Mouse (Mus musculus) limb, embryonic 12.5 days (tissue): ENCODE measurements around the gene Shc1. TPM values are rescaled to one million over a fixed set of nuclear protein-coding genes. Genes with fewer than 3 reads are reported as not detected.
A peak's percentile ranks its signal among the peaks of the same experiment; 100 is the strongest.

ENCODE experiments used
- ATAC-seq: fragments of 200-750 bp; cut with Nextera tagmentation; 2 replicates; pipeline ENCODE4 v1.8.0; 2017; ENCODE audit warnings: low read depth, moderate TSS enrichment; ENCODE audit not compliant: insufficient number of reproducible peaks, insufficient read depth, low FRiP score, low TSS enrichment
- H3K27ac ChIP-seq: fragments of 300-500 bp; sonication (generic); 2 replicates; pipeline ENCODE4 v1.5.1; 2016; ENCODE audit warnings: mild to moderate bottlenecking, moderate library complexity
- H3K27me3 ChIP-seq: fragments of 300-500 bp; sonication (generic); 2 replicates; pipeline ENCODE4 v1.6.1; 2016; ENCODE audit warnings: mild to moderate bottlenecking, moderate library complexity
- H3K36me3 ChIP-seq: fragments of 300-500 bp; sonication (generic); 2 replicates; pipeline ENCODE4 v1.6.1; 2016; ENCODE audit warnings: mild to moderate bottlenecking, moderate library complexity
- H3K4me1 ChIP-seq: fragments of 300-500 bp; sonication (generic); replicated peaks from 2 replicates; pipeline ENCODE4 v1.6.1; 2016
- H3K4me2 ChIP-seq: fragments of 300-500 bp; sonication (generic); 2 replicates; pipeline ENCODE4 v1.6.1; 2016; ENCODE audit warnings: mild to moderate bottlenecking, moderate library complexity
- H3K4me3 ChIP-seq: fragments of 300-500 bp; sonication (generic); replicated peaks from 2 replicates; pipeline ENCODE4 v1.5.1; 2016; ENCODE audit warnings: mild to moderate bottlenecking
- H3K9ac ChIP-seq: fragments of 300-500 bp; sonication (generic); replicated peaks from 2 replicates; pipeline ENCODE4 v1.6.1; 2016; ENCODE audit warnings: mild to moderate bottlenecking, moderate library complexity
- H3K9me3 ChIP-seq: fragments of 300-500 bp; sonication (generic); 2 replicates; pipeline ENCODE4 v1.6.1; 2016; ENCODE audit warnings: mild to moderate bottlenecking, moderate library complexity
- WGBS: fragments of 180-500 bp; shearing (Covaris S2); methylation state at CpG from one replicate; pipeline ENCODE4 v1.1.7; 2016; 5-methylcytosine and 5-hydroxymethylcytosine counted together
- polyA plus RNA-seq: library from polyadenylated mRNA; unstranded; fragments of >200 nt; fragmentation: Nextera tagmentation; extraction: Ambion mirVana; gene quantifications from 2 replicates; pipeline ENCODE4 v1.2.1, GENCODE M21; 2016

Gene Shc1
- polyA plus RNA-seq, 1 experiment from 2014 or later = 84.4 TPM

DNA sequence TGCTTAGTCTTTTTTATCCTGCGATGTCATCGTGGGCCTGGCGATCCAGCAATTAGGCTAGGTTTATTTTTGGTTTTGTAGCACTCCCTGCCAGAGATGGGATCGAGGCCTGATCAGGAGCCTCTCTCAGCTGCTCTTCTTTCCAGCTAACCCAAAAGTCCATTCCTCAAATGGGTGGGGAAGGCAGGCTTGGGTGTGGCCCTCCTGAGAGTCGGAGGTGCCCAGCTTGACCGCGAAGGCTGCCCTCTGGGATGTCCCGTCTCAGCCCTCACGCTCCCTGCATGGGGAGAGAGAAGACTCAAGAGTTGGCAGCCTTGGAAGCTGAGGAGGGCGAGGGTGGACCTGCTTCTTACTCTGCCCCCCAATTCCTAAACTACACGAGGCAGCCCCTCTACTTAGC, 16.3 kb downstream of the Shc1 start:
- H3K9ac ChIP-seq = no peak overlapping the region
- H3K4me1 ChIP-seq = peaks cover 22% of the 10 kb centered on the region
- ATAC-seq = no peak
- 83% methylated on average over 11 of the region's 11 CpGs for WGBS
- H3K36me3 ChIP-seq = peaks cover 31% of the 10 kb centered on the region
- H3K27me3 ChIP-seq = no peaks in the 10 kb centered on the region
- H3K4me2 ChIP-seq = no peak overlapping the region
- no peak overlapping the region for H3K4me3 ChIP-seq
- peak overlapping the region; percentile 26 for H3K27ac ChIP-seq
- H3K9me3 ChIP-seq = no peaks in the 10 kb centered on the region

DNA sequence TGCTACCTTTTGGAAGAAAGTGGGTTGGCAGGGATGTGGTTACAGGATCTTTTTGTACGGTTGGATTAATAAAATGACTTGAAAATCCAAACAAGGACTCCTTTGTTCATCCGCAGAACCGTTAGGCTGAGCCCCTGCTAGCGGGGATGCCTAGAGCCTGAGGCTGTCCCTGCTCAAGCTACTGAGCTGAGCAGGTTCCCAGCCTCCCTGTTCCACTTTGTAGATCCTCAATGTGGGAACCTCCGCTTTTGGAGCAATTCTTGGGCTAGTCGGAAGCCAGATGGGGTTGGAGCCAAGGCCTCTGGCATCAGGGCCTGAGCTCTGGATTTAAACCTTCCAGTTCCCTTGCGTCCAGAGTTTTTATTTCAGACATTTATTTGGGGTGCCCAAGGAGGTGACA, 16.8 kb downstream of the Shc1 start:
- 77% methylated on average over 7 of the region's 7 CpGs for WGBS
- H3K4me2 ChIP-seq = no peak overlapping the region
- H3K27ac ChIP-seq = peak overlapping the region; percentile 26
- H3K9me3 ChIP-seq = no peaks in the 10 kb centered on the region
- H3K36me3 ChIP-seq = peaks cover 33% of the 10 kb centered on the region
- H3K4me3 ChIP-seq = no peak overlapping the region
- no peak overlapping the region for H3K9ac ChIP-seq
- ATAC-seq = no peak
- H3K4me1 ChIP-seq = peaks cover 22% of the 10 kb centered on the region
- no peaks in the 10 kb centered on the region for H3K27me3 ChIP-seq

DNA sequence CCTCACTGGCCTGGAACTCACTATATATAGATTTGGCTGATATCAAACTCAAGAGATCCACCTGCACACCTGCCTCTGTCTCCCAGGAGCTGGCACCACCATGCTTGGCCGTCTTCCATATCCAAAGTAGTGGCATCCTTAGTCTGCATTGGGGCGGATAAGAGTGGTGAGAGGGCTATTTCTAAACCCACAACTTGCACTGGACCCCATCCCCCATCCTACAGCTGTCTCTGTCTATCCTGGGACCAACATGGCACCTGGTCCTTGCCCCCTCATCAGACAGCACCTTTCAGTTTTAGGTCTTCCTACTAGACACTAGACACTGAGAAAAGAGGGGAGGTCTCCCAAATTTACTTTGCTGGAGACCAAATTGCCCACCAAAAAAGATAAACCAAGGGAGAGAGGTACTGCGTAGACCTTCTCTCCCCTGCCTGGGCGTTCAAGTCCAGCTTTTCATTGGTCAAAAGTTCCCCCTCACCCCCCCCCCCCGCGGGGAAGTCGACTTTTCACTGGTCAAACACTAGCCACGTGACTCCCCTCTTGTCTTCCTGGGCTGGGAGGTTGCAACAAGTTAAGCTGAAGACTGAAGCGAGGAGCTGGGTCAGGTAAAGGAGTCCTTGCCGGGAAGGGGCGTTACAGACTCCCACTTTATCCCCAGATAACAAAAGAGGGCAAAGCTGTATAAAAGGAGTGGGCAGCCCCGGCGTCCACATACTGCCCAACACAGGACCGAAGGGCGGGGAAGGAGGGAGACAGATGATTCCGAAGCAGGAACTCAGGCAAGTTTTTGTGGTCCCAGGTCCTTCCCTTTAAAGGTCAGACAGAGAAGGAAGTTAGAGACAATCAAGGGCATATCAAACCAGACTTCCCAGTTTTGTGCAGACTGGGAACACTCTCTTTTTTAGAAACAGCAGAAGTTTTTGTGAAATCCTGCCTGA, 18.2 kb downstream of the Shc1 start, which contains the start of gene Pbxip1:
Gene Pbxip1, plus strand, starts transcription at position 531 of the 938 bp plus-strand sequence.
- peak; percentile 57 for ATAC-seq
- Histone ChIP-seq H3K4me2 (peak within 1 kb of the TSS; percentile 70), H3K27ac (peak within 1 kb of the TSS; percentile 78), H3K36me3 (peaks cover 41% of the 10 kb centered on the region), H3K4me3 (peak within 1 kb of the TSS; percentile 55), H3K27me3 (no peaks in the 10 kb centered on the region), H3K4me1 (peaks cover 16% of the 10 kb centered on the region), H3K9ac (peak within 1 kb of the TSS; percentile 72), H3K9me3 (no peaks in the 10 kb centered on the region)
- 3% methylated on average over 16 of the region's 16 CpGs for WGBS

- peaks cover 12% of the 10 kb centered on the region for H3K4me1 ChIP-seq
- no peaks in the 10 kb centered on the region for H3K27me3 ChIP-seq
- H3K9ac ChIP-seq = peak overlapping the region; percentile 72
- WGBS = 42% methylated on average over 5 of the region's 5 CpGs
- peak overlapping the region; percentile 78 for H3K27ac ChIP-seq
- ATAC-seq = no peak
- H3K4me2 ChIP-seq = peak overlapping the region; percentile 70
- no peaks in the 10 kb centered on the region for H3K9me3 ChIP-seq
- peaks cover 35% of the 10 kb centered on the region for H3K36me3 ChIP-seq
- peak overlapping the region; percentile 55 for H3K4me3 ChIP-seq
These were observed 19.0 kb downstream of the Shc1 start for GRCm38 (mm10) chr3:89437269-89437668.

DNA sequence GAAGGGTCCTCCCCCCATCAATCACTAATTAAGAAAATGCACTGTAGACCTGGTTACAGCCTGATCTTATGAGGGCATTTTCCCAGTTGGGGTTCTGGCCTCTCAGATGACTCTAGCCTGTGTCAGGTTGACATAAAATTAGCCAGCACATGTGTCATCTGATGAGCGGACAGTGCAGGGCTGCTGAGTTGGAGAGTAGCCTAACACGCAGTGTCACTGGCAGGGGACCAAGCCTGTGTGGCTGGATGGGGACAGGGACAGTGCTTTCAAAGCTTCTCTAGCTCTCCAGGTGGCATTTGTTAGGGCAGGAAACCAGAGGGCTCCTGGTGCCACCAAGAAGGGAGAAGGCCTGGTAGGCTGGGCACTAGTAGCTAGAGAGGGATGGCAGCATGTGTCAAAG, 22.4 kb downstream of the Shc1 start:
- no peak overlapping the region for H3K4me3 ChIP-seq
- H3K27ac ChIP-seq = no peak overlapping the region
- no peaks in the 10 kb centered on the region for H3K27me3 ChIP-seq
- no peak overlapping the region for H3K4me2 ChIP-seq
- no peak overlapping the region for H3K9ac ChIP-seq
- no peaks in the 10 kb centered on the region for H3K9me3 ChIP-seq
- H3K36me3 ChIP-seq = peaks cover 38% of the 10 kb centered on the region
- H3K4me1 ChIP-seq = peaks cover 12% of the 10 kb centered on the region
- 90% methylated on average over 2 of the region's 2 CpGs for WGBS
- ATAC-seq = no peak

DNA sequence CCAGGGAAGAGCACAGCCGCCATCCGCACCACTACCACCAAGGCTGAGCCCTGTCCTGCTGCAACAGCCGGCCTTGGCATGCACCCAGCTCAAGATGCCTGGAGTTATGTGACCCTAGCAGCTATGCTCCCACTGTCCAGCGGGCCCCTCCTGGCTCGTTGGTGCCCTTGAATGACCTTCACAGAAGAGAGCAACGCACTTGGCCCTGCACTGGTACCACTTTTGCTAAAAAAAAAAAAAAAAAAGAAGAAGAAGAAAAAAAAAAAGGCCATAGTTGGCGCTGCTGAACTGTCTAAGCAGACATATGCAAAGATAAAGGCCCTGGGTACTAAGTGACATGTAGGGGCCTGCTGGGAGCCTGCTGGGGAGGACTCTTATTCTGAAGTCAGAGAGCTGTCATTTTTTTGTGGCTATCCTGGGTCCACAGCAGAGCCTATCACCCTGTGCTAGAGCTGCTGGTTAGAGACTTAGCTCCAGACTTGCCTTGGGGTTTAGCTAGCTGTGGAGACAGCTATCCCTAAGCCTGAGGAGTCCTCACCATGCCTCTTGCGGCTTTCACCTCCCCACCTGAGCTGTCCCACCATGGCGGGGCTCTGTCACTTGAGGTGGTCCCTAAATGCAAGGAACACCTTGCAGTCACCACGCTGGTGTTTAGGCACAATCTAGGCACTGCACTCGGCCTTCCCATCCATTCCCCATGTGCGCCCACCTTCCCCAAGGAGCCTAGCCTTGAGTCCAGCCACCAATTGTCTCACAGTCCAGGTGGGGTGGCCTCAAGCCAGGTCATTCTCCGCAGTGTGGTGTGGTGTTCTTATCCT, 30.7 kb downstream of the Shc1 start:
- Histone ChIP-seq H3K4me3 (no peak overlapping the region), H3K4me2 (no peak overlapping the region), H3K9ac (no peak overlapping the region), H3K27ac (no peak overlapping the region), H3K36me3 (peaks cover 44% of the 10 kb centered on the region), H3K9me3 (no peaks in the 10 kb centered on the region), H3K27me3 (no peaks in the 10 kb centered on the region), H3K4me1 (peaks cover 14% of the 10 kb centered on the region)
- 0 out of 2 replicates have a peak, but pooled peaks have one; percentile 10 for ATAC-seq
- WGBS = 75% methylated on average over 13 of the region's 13 CpGs

DNA sequence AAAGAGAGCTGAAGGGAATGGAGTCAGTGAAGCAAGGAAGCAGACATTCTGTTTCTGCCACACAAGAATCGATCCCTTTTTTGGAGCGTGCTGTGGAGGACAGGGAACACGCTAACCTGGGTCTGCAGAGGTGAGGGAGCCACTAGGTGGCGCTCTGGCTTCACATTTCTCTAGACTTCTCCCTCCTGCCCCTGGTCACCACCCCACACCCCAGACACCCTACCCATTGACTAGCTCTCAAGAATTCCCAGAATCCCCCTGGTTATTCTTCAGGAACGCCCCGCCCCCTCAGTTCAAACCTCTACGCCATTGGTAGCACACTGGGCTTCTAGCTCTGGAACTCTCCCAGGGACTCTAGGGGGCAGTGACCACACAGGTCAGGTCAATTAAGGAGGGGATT, 31.3 kb downstream of the Shc1 start:
- Histone ChIP-seq H3K27me3 (no peaks in the 10 kb centered on the region), H3K4me2 (no peak overlapping the region), H3K9me3 (no peaks in the 10 kb centered on the region), H3K4me1 (peaks cover 14% of the 10 kb centered on the region), H3K4me3 (no peak overlapping the region), H3K27ac (no peak overlapping the region), H3K36me3 (peaks cover 38% of the 10 kb centered on the region), H3K9ac (no peak overlapping the region)
- no peak; the same call in 1 of the 2 replicates for ATAC-seq
- WGBS = 52% methylated on average over 7 of the region's 7 CpGs

DNA sequence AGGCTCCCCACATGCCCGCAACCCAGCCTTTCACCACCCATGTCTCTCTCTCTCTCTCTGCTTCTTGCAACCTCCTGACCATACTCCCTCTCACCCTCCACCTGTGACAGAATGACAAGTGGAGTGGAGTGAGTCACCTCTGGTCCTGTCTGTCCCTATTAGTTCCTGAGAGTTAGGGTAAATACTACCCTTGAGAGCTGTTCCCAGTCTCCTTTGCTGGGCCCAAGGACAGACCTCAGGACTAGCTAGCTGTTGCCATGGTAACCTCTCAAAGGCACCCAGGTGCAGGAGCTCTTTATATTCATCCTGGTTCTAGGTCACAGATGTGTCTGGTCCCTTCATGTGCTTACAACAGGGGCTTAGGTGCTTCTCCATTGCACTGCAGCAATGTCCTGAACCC, 33.7 kb downstream of the Shc1 start:
- no peak overlapping the region for H3K27ac ChIP-seq
- H3K9me3 ChIP-seq = no peaks in the 10 kb centered on the region
- no peaks in the 10 kb centered on the region for H3K27me3 ChIP-seq
- H3K4me2 ChIP-seq = no peak overlapping the region
- ATAC-seq = no peak
- H3K9ac ChIP-seq = peak overlapping the region; percentile 32; the same call in 1 of the 2 replicates
- H3K4me3 ChIP-seq = no peak overlapping the region
- peaks cover 16% of the 10 kb centered on the region for H3K36me3 ChIP-seq
- WGBS = 80% methylated on average over 1 of the region's 1 CpGs
- H3K4me1 ChIP-seq = peaks cover 17% of the 10 kb centered on the region

DNA sequence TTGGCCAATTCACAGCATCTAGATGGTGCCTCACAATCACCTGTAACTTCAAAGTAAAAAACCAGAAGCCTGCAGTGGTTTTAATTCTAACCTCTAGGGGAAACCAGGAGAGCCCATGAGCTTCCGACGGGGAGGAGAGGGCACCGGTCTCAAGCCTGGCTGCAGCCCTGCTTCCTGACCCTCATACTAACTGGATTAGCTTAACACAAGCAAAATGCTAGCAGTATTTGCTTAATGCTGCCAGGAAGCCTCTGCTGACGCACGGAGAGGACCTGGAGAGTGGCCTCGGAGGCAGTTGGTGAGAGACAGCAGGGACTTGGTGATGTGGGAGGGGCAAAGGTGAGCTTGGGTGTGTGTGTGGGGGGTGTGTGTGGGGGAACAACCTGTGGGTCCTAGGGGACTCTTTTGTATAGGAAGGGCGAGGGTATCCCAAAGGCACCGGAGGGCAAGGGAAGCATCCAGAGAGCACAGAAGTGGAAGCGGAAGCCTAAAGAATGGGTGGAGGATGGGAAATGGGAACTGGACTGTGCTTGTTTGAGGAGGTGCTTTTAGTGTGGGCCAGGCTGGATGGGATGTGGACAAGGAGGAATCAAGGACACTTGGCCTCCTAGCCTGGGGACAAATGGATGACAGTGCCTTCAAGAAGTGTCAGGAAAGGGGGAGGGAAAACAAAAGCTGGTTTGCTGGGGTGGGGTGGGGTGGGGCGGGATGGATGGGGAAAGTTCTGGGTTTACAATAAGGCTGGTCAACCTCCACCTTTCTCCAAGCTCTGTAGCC, 36.3 kb downstream of the Shc1 start, which contains the start of gene Pmvk:
Gene Pmvk, plus strand, starts transcription at position 141 of the 777 bp plus-strand sequence.
- no peaks in the 10 kb centered on the region for H3K9me3 ChIP-seq
- no peaks in the 10 kb centered on the region for H3K27me3 ChIP-seq
- no peak within 1 kb of the TSS for H3K27ac ChIP-seq
- H3K4me1 ChIP-seq = peaks cover 28% of the 10 kb centered on the region
- H3K9ac ChIP-seq = no peak within 1 kb of the TSS
- no peak within 1 kb of the TSS for H3K4me3 ChIP-seq
- no peak for ATAC-seq
- 60% methylated on average over 10 of the region's 10 CpGs for WGBS
- H3K4me2 ChIP-seq = no peak within 1 kb of the TSS
- H3K36me3 ChIP-seq = no peaks in the 10 kb centered on the region

- H3K27me3 ChIP-seq = no peaks in the 10 kb centered on the region
- no peaks in the 10 kb centered on the region for H3K9me3 ChIP-seq
- H3K36me3 ChIP-seq = no peaks in the 10 kb centered on the region
- no peak for ATAC-seq
- WGBS = 67% methylated on average over 1 of the region's 1 CpGs
- no peak overlapping the region for H3K9ac ChIP-seq
- H3K4me1 ChIP-seq = peaks cover 35% of the 10 kb centered on the region
- H3K4me2 ChIP-seq = no peak overlapping the region
- no peak overlapping the region for H3K4me3 ChIP-seq
- H3K27ac ChIP-seq = no peak overlapping the region
These were observed 37.6 kb downstream of the Shc1 start for GRCm38 (mm10) chr3:89455786-89456285.
